Mouse (Mus musculus) embryonic fibroblast, embryonic 13.5 days (primary cell): ENCODE results near the gene Jph4.

ENCODE experiments used
- CTCF ChIP-seq: IDR thresholded peaks from 2 replicates; pipeline ENCODE4 v1.5.1; 2011; ENCODE audit warnings: mild to moderate bottlenecking, control low read depth, low read length, moderate library complexity, borderline replicate concordance; ENCODE audit not compliant: insufficient read depth
- POLR2A ChIP-seq: IDR thresholded peaks from 2 replicates; pipeline ENCODE4 v1.6.1; 2011; ENCODE audit warnings: low read depth, mild to moderate bottlenecking, control low read depth, low read length, moderate library complexity

GRCm38 (mm10) chr14:55150985-55151384, 34.2 kb upstream of the Jph4 start:
- TF ChIP-seq CTCF (no peak), POLR2A (no peak)
